Mouse (Mus musculus): Measurements from ENCODE around the gene Abr.

Gene Abr

DNA sequence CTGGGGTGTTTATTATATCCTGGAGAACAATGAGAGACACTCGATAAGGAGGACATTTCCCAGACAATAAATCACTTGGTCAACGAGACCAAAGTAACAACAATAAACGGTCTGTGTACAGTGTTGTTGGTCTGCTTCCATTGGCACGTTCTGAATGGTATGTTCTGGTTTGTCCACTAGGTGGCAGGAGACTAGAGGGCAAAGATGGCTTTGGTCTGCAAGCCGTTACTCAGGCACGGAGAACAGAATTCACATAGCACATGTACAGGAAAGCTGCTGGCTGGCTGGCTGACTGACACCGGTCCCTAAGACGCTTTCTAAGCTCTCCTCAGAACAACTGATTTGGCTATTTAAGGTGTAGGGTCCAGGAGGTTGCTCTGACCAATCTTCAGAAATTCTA is 97.2 kb downstream of the Abr start:
- peak; percentile 16 for DNase-seq (ENCODE audit: low read depth in 1 of 2, low spot score in 2 of 2)

- no peak for DNase-seq (ENCODE audit: low read depth in 1 of 2, low spot score in 2 of 2)
Observed at GRCm38 (mm10) chr11:76523356-76523755, 98.8 kb downstream of the Abr start.

DNA sequence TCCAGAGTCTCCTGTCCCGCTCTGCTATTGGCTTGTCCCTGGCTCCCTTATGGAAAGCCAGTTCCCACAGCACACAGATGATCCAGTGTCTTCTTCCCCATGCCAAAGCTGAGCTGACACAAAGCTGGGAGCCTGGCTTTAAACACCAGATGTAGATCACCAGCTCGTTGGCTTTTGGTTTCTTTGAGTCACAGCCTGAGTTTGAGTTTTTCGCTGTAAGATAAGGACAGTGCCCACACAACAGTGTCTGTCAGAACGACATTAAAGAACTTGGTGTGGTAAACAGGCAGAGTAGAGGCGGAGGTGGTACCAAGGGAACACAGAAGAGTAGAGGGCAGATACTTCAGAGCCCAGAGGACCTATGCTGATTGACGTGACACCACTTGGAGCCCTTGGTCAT is 101.2 kb downstream of the Abr start:
- DNase-seq (ENCODE audit: low read depth in 1 of 2, low spot score in 2 of 2): no peak

DNA sequence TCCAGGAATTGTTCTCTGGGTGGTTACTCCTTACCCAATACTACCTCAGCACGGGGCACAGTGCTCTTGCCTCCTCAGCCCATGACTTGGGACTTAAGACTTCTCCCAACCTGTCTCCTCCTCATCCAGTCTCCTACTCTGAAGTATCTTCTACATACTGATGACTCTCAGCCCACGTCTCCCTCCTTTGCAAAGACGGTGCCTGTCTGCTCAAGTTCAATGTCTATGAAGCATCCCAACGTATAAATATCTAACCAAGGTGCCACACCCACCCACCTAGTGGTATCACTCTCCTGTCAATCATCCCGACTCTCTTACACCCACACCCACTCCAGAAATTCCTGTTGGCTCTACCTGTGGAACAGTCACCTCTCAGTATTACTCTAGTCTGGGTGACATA is 103.5 kb downstream of the Abr start:
- no peak for DNase-seq (ENCODE audit: low read depth in 1 of 2, low spot score in 2 of 2)

GRCm38 (mm10) chr11:76518125-76518524 is 104.0 kb downstream of the Abr start:
- DNase-seq (ENCODE audit: low read depth in 1 of 2, low spot score in 2 of 2): no peak

DNA sequence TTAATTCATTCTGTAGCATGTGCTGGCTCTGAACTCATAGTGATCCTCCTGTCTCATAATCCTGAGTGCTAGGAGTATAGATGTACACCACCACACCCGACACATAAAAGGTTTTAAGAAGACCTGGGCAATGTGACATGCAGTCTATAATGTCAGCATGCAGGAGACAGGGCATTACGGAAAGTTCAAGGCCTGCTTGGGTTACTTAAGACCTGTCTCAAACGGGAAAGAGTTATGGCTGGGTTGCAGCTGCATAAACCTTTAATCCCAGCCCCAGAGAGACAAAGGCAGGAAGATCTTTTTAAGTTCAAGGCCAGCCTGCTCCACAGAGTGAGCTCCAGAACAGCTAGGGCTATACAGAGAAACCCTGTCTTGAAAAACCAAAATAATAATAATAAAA is 105.2 kb downstream of the Abr start:
- no peak for DNase-seq (ENCODE audit: low read depth in 1 of 2, low spot score in 2 of 2)

- no peak for DNase-seq (ENCODE audit: low read depth in 1 of 2, low spot score in 2 of 2)
Observed at GRCm38 (mm10) chr11:76515123-76515522, 107.0 kb downstream of the Abr start.

DNA sequence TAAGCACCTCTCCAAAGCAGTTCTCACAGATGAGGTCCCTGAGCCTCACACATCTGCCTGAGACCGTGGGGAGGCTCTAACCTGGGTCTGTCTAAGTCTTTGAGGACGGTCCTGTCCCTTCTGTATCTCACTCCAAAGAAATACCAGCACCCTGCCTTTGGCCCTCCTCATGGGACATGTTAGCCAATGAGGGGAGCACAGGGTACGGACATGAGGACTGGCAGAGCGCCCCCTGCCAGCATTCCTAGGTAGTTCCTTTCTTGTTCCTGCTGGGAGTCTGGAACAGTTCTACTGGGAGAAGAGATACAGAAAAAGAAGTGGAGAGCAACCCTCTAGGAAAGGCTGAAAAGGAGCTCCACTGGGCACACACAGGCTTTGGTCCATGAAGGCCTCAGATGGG is 111.1 kb downstream of the Abr start:
- no peak for DNase-seq (ENCODE audit: low read depth in 1 of 2, low spot score in 2 of 2)

GRCm38 (mm10) chr11:76509751-76510723 is 112.1 kb downstream of the Abr start:
- DNase-seq (ENCODE audit: low read depth in 1 of 2, low spot score in 2 of 2): no peak

DNA sequence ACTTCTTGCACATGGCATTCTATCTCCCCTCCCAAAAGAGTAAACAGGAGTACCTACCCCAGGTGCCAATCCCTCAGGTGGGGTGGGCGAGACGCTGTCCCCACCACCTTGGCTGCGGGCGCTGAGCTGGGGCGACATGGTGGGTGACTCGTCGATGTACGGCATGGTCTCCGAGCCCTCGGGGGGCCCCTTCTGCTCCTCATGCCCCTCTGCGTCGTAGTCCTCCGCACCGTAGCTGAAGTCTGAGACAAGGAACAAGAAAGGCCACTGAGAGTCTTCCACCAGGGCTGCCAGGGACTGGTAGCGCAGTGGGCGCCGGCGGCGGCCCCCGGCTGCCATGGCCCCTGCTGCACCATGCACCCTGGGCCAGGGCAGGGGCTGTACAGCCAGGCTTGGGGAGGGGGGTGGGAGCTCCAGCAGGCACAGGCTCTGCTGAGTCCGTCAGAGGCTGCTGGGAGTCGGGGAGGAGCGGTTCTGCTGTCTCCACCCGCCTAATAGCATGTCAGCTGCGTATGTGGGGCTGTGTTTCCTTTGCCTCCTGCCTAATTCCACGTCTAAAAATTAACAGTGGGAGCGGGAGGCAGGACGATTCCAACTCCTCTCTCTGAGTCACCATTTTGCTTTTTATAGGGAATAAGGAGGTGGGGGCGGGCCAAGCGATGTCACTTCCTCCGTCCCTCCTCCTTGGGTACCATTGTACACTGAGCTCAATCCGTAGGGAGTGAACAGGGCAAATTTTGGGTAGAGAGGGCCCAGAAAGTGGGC is 113.1 kb downstream of the Abr start:
- DNase-seq (ENCODE audit: low read depth in 1 of 2, low spot score in 2 of 2): no peak

GRCm38 (mm10) chr11:76508125-76508524 is 114.0 kb downstream of the Abr start:
- DNase-seq (ENCODE audit: low read depth in 1 of 2, low spot score in 2 of 2): no peak

DNA sequence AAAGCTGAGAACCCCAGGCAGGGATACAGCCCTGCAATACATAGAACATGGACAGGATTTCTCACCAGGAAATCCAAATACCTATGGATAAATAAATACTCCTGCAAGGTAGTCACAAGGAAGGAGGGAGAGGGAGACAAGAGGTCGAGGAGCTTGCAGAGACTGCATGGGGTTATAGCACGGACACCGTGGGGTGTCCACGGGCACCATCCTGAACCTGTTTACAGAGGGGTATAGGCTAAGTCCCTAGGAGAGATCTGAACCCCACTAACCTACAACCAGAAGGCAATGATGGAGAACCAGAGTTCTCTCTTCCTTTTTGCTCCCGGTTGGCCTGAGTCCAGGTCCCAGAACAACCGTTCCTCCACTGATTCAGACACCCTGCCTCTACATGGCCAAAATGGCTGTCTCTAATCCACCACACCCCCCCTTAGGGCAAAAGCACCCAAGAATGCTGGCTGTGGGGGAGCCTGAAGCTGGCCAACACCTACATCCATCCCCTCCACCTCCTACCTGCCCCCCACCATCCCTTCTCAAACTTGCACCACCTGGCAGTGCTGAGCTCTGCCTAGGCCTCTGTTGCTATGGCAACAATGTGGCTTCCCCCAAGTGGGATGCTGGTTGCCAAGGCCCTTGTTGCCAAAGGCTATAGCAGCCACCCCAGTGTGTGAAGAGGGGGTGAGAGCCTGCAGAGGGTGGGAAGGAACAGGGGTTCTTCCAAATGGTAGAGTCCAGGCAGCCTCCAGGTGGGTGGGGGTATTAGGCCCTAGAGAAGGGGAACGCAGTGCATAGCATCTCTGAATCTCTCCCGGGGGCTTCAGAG is 114.6 kb downstream of the Abr start:
- DNase-seq (ENCODE audit: low read depth in 1 of 2, low spot score in 2 of 2): no peak

- peak in 1 of 2 experiments; percentile 34 for DNase-seq (ENCODE audit: low read depth in 1 of 2, low spot score in 2 of 2)
Observed at GRCm38 (mm10) chr11:76506514-76507228, 115.4 kb downstream of the Abr start.

- no peak for DNase-seq (ENCODE audit: low read depth in 1 of 2, low spot score in 2 of 2)
Observed at GRCm38 (mm10) chr11:76505106-76505505, 117.0 kb downstream of the Abr start.

- no peak for DNase-seq (ENCODE audit: low read depth in 1 of 2, low spot score in 2 of 2)
Observed at GRCm38 (mm10) chr11:76504058-76504457, 118.1 kb downstream of the Abr start.

- DNase-seq (ENCODE audit: low read depth in 1 of 2, low spot score in 2 of 2): no peak
Observed at GRCm38 (mm10) chr11:76499987-76500386, 122.1 kb downstream of the Abr start.

DNA sequence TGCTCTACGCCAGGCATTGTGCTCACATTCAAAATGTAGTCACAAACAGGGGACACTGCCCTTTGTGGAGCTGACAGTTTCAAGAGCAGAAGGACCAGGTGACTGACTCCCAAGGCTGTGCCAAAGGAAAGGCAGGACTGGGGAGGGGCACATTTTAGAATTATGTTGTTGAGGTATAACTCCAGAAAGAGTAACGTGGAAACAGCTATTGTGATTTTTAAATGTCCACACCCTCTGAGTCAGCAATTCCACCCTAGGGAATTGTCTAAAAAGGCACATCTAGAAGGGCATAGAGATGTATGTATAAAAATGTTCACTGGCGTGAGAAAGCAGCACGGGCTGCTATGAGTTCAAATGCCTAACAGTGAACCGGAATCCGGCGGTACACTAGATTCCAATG is 122.5 kb downstream of the Abr start:
- no peak for DNase-seq (ENCODE audit: low read depth in 1 of 2, low spot score in 2 of 2)

DNA sequence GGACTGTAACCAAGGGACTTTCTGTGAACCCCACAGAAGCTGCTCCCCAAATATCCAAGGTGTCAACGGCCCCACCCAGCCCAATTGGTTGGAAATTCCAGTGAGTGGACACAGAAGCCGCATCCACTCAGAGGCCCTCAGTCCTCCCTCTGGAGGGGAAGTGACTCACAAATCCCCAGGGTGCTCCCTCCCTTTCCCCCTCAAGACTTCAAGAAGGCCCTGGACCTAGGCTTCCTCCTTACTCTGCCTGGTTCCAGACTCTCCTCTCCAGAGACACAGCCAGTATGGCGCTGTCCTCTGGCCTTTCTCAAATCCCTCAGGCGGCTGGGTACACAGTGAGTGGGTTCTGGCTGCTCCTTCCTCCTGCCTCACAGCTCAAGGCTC is 124.4 kb downstream of the Abr start:
- peak in 1 of 2 experiments; percentile 16 for DNase-seq (ENCODE audit: low read depth in 1 of 2, low spot score in 2 of 2)

DNA sequence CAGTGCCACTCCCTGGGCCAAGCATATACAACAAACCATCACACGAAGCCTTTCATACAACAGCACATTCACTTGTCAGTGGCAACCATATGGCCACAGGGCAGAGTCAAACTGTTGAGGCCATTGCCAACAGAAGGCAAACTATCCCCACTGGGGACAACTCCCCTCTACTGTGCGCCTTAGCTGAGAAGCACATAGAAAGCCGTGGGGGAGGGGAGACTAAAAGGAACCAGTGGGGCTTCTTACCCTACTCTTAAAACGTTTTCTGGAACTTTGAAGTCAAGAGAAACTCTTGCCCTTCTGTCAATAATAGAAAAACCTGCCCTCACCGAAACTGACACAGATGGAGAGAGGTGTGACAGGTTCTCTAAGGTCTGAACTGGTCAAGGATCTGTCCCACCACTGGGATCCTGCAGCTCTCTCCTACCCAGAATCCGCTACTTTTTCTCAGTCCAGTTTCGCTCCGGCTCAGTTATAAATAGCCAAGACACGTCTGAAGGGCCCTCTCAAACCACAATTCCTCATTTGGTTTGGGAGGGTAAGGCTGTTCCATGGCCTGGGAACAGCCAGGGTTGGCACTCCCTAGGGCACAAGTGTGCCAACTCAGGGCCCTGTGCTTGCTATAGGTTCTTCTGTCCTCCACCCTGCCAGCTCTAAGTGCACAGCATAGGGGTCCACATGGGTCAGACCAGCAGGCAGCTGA is 124.9 kb downstream of the Abr start:
- DNase-seq (ENCODE audit: low read depth in 1 of 2, low spot score in 2 of 2): no peak
